In genomic region chr4:140915235-140915634, GRCm38 (mm10) we compare ENCODE assay signal across 18 mouse cellular contexts. TPM values are rescaled to one million over a fixed set of nuclear protein-coding genes. Genes with fewer than 3 reads are reported as not detected.
A peak's percentile ranks its signal among the peaks of the same experiment; 100 is the strongest.
DNase-seq lines count a peak whose midpoint lies in the region; ATAC-seq and TF ChIP-seq lines count a peak whose summit lies in the region.
"Had no signal": no experiment of that assay in that cellular context is flagged by ENCODE, and none has a peak within 500 bp of the region (broad histone marks: within the 10 kb centered on the region; RNA-seq: fewer than 3 reads in every experiment).

No protein-coding gene starts in this region.

- ATAC-seq in forebrain, postnatal 0 days = peak; percentile 66
- 0 out of 2 replicates have a peak, but pooled peaks have one; percentile 16 for ATAC-seq in hindbrain, postnatal 0 days
- ATAC-seq: forebrain, embryonic 16.5 days; midbrain, embryonic 15.5 days; Patski had no signal

- TF ChIP-seq CTCF in forebrain, postnatal 0 days (IDR thresholded peaks at IDR 0.05; ENCODE audit: low read depth) = no peak
- TF ChIP-seq CTCF in hindbrain, postnatal 0 days (IDR thresholded peaks at IDR 0.05; ENCODE audit: low read depth) = no peak

- no peaks in the 10 kb centered on the region for H3K36me3 ChIP-seq in forebrain, postnatal 0 days (ENCODE audit: insufficient read depth)
- no peaks in the 10 kb centered on the region for H3K36me3 ChIP-seq in forebrain, embryonic 10.5 days (replicated peaks)
- H3K36me3 ChIP-seq in hindbrain, postnatal 0 days (ENCODE audit: insufficient read depth, low read length) = no peaks in the 10 kb centered on the region
- H3K36me3 ChIP-seq: heart, embryonic 12.5 days; lung, embryonic 15.5 days; midbrain, embryonic 15.5 days; stomach, embryonic 15.5 days had no signal

- H3K27ac ChIP-seq in forebrain, postnatal 0 days (ENCODE audit: low read depth, low read length) = no peak overlapping the region
- H3K27ac ChIP-seq in forebrain, embryonic 10.5 days = no peak overlapping the region
- H3K27ac ChIP-seq in hindbrain, postnatal 0 days = peak overlapping the region; percentile 48; the same call in 1 of the 2 replicates
- H3K27ac ChIP-seq: lung, embryonic 15.5 days; midbrain, embryonic 15.5 days had no signal

- H3K4me3 ChIP-seq in forebrain, postnatal 0 days (ENCODE audit: low read depth, low read length) = no peak overlapping the region
- H3K4me3 ChIP-seq in forebrain, embryonic 10.5 days = no peak overlapping the region
- no peak overlapping the region for H3K4me3 ChIP-seq in hindbrain, postnatal 0 days (ENCODE audit: low read length)
- H3K4me3 ChIP-seq: heart, embryonic 12.5 days; lung, embryonic 15.5 days; midbrain, embryonic 15.5 days; stomach, embryonic 15.5 days had no signal

- no peak overlapping the region for H3K4me2 ChIP-seq in forebrain, postnatal 0 days (ENCODE audit: low read depth)
- no peak overlapping the region for H3K4me2 ChIP-seq in hindbrain, postnatal 0 days (ENCODE audit: low read depth, low read length)
- H3K4me2 ChIP-seq: heart, embryonic 12.5 days; lung, embryonic 15.5 days; midbrain, embryonic 15.5 days; stomach, embryonic 15.5 days had no signal

- H3K27me3 ChIP-seq in forebrain, postnatal 0 days (ENCODE audit: insufficient read depth, low read length) = no peaks in the 10 kb centered on the region
- no peaks in the 10 kb centered on the region for H3K27me3 ChIP-seq in forebrain, embryonic 10.5 days (ENCODE audit: poor library complexity, severe bottlenecking)
- no peaks in the 10 kb centered on the region for H3K27me3 ChIP-seq in hindbrain, postnatal 0 days (ENCODE audit: insufficient read depth, low read length)
- H3K27me3 ChIP-seq: lung, embryonic 15.5 days; midbrain, embryonic 15.5 days; Patski; stomach, embryonic 15.5 days had no signal

- no peaks in the 10 kb centered on the region for H3K9me3 ChIP-seq in forebrain, postnatal 0 days (ENCODE audit: low read length)
- H3K9me3 ChIP-seq in forebrain, embryonic 10.5 days = no peaks in the 10 kb centered on the region
- H3K9me3 ChIP-seq in hindbrain, postnatal 0 days (ENCODE audit: low read length) = no peaks in the 10 kb centered on the region
- H3K9me3 ChIP-seq: heart, embryonic 12.5 days; lung, embryonic 15.5 days; midbrain, embryonic 15.5 days; stomach, embryonic 15.5 days had no signal

- H3K9ac ChIP-seq in forebrain, postnatal 0 days = no peak overlapping the region
- H3K9ac ChIP-seq in hindbrain, postnatal 0 days (replicated peaks; ENCODE audit: low read length) = no peak overlapping the region
- H3K9ac ChIP-seq: heart, embryonic 12.5 days; lung, embryonic 15.5 days; midbrain, embryonic 15.5 days; stomach, embryonic 15.5 days had no signal

- peak; percentile 16 for DNase-seq in forebrain, postnatal 0 days
- DNase-seq in forebrain, embryonic 10.5 days (ENCODE audit: extremely low spot score, low spot score) = no peak
- peak; percentile 11 for DNase-seq in kidney, postnatal 10 days
- no peak for DNase-seq in kidney, postnatal 14 days
- DNase-seq in right cerebral cortex, postnatal 4 days = peak; percentile 2
- no peak for DNase-seq in right cerebral cortex, postnatal 25 days
- no peak for DNase-seq in hindbrain, postnatal 0 days (ENCODE audit: low spot score)
- no peak for DNase-seq in adrenal gland, postnatal 4 days (ENCODE audit: low spot score in 2 of 2)
- DNase-seq: cerebellum, adult 11 months; kidney, adult 9 months; spleen, adult 18-20 months; thymus, postnatal 25 days had no signal

- WGBS in forebrain, postnatal 0 days = 51% methylated on average over 3 of the region's 3 CpGs
- WGBS in forebrain, embryonic 10.5 days = 86% methylated on average over 3 of the region's 3 CpGs
- 56% methylated on average over 3 of the region's 3 CpGs for WGBS in hindbrain, postnatal 0 days

- H3K4me1 ChIP-seq in forebrain, postnatal 0 days (ENCODE audit: insufficient read depth) = no peaks in the 10 kb centered on the region; the same call in 1 of the 2 replicates
- peaks cover 19% of the 10 kb centered on the region for H3K4me1 ChIP-seq in forebrain, embryonic 10.5 days
- H3K4me1 ChIP-seq in hindbrain, postnatal 0 days (ENCODE audit: insufficient read depth, low read length) = no peaks in the 10 kb centered on the region
- H3K4me1 ChIP-seq: heart, embryonic 12.5 days; midbrain, embryonic 15.5 days had no signal

RNA-seq across cellular contexts. Expression of gene Padi2, which starts 9.1 kb away (rescaled TPM):
- 1.1 and 1.8 TPM in 2 replicates for total RNA-seq in forebrain, postnatal 0 days (2014; rRNA removed)
- 1.2 and 1.3 TPM in 2 replicates for polyA plus RNA-seq in forebrain, postnatal 0 days (2015; fragmentation: Nextera tagmentation; extraction: Ambion mirVana)
- polyA plus RNA-seq in forebrain, embryonic 10.5 days (2016; fragmentation: Nextera tagmentation; extraction: Ambion mirVana) = 0.30 and 0.66 TPM in 2 replicates
- 5.3 and 5.5 TPM in 2 replicates for total RNA-seq in hindbrain, postnatal 0 days (2014; rRNA removed)
- 2.7 and 3.0 TPM in 2 replicates for polyA plus RNA-seq in hindbrain, postnatal 0 days (2015; fragmentation: Nextera tagmentation; extraction: Ambion mirVana)
- total RNA-seq in adrenal gland, postnatal 4 days (2021) = 1 to 10 TPM; 6.7 to 9.5 TPM

RNA-seq across cellular contexts. Expression of gene Sdhb, which starts 45.8 kb away (rescaled TPM):
- total RNA-seq in forebrain, postnatal 0 days (2014; rRNA removed) = 254 and 308 TPM in 2 replicates
- 564 and 623 TPM in 2 replicates for polyA plus RNA-seq in forebrain, postnatal 0 days (2015; fragmentation: Nextera tagmentation; extraction: Ambion mirVana)
- polyA plus RNA-seq in forebrain, embryonic 10.5 days (2016; fragmentation: Nextera tagmentation; extraction: Ambion mirVana) = 411 and 415 TPM in 2 replicates
- total RNA-seq in hindbrain, postnatal 0 days (2014; rRNA removed) = 176 and 217 TPM in 2 replicates
- polyA plus RNA-seq in hindbrain, postnatal 0 days (2015; fragmentation: Nextera tagmentation; extraction: Ambion mirVana) = 583 and 596 TPM in 2 replicates
- total RNA-seq in adrenal gland, postnatal 4 days (2021) = 100 to 1,000 TPM; 271 to 305 TPM

Comparison
In these comparisons a context has a peak if more than half of its experiments do, and no peak if none do; other contexts are left out.
1. DNase-seq: peak in forebrain, postnatal 0 days (single experiment), kidney, postnatal 10 days (single experiment) and right cerebral cortex, postnatal 4 days (single experiment); none in forebrain, embryonic 10.5 days (single experiment), kidney, postnatal 14 days (single experiment), right cerebral cortex, postnatal 25 days (single experiment), hindbrain, postnatal 0 days (single experiment) and adrenal gland, postnatal 4 days (0 of 2).